Mouse (Mus musculus) gastrocnemius, adult 8-10 months (tissue): Measurements from ENCODE around the gene Nipsnap2. TPM values are rescaled to one million over a fixed set of nuclear protein-coding genes. Genes with fewer than 3 reads are reported as not detected.
"Not testable (repeated sequence)": the region's sequence is repeated elsewhere in the genome, so short reads cannot be mapped to it uniquely, and the experiment has no call there.

Source experiments
- DNase-seq, 2 experiments: peaks; one replicate each; pipeline ENCODE4 v3.0.0; 2022; ENCODE audit warnings: low spot score in 2 of 2
- total RNA-seq, 4 experiments: library from RNA; stranded (reverse); gene quantifications; 2 replicates each; pipeline ENCODE4 v1.2.4; 2022

Nipsnap2 gene
- total RNA-seq, 4 experiments from 2014 or later: 494 to 562 (median 513) TPM

GRCm38 (mm10) chr5:129761865-129762540, 37.1 kb downstream of the Nipsnap2 start:
- DNase-seq: no peak

- no peak for DNase-seq
Observed at GRCm38 (mm10) chr5:129770443-129771355, 45.8 kb downstream of the Nipsnap2 start.

GRCm38 (mm10) chr5:129772433-129772832, 47.6 kb downstream of the Nipsnap2 start:
- no peak for DNase-seq

- not testable (repeated sequence) for DNase-seq
Observed at GRCm38 (mm10) chr5:129773330-129773729, 48.5 kb downstream of the Nipsnap2 start.

GRCm38 (mm10) chr5:129774661-129775060, 49.8 kb downstream of the Nipsnap2 start:
- no peak for DNase-seq

GRCm38 (mm10) chr5:129778348-129778995, 53.6 kb downstream of the Nipsnap2 start:
- DNase-seq: no peak

GRCm38 (mm10) chr5:129778996-129779716, 54.3 kb downstream of the Nipsnap2 start:
- peak; percentile 68 to 70 for DNase-seq

- no peak for DNase-seq
Observed at GRCm38 (mm10) chr5:129780131-129780530, 55.3 kb downstream of the Nipsnap2 start.

GRCm38 (mm10) chr5:129782211-129782610, 57.3 kb downstream of the Nipsnap2 start:
- no peak for DNase-seq

GRCm38 (mm10) chr5:129785235-129785870, 60.5 kb downstream of the Nipsnap2 start:
- no peak for DNase-seq

- DNase-seq: no peak
Observed at GRCm38 (mm10) chr5:129786161-129786560, 61.3 kb downstream of the Nipsnap2 start.

GRCm38 (mm10) chr5:129786818-129787790, 62.2 kb downstream of the Nipsnap2 start, which contains the start of gene Psph:
Psph (minus strand) TSS chr5:129787449.
- peak; percentile 92 to 94 for DNase-seq

- no peak for DNase-seq
Observed at GRCm38 (mm10) chr5:129787818-129788593, 63.1 kb downstream of the Nipsnap2 start.

- DNase-seq: not testable (repeated sequence)
Observed at GRCm38 (mm10) chr5:129790591-129790990, 65.7 kb downstream of the Nipsnap2 start.
